Mouse (Mus musculus) macrophage (primary cell): ENCODE measurements around the gene Kcnk2. TPM values are rescaled to one million over a fixed set of nuclear protein-coding genes. Genes with fewer than 3 reads are reported as not detected.

Source experiments
- H3K27ac ChIP-seq: fragments of 350-480 bp; formaldehyde crosslinking; 2 replicates; pipeline ENCODE4 v1.9.0; 2021
- H3K36me3 ChIP-seq: fragments of 350-480 bp; formaldehyde crosslinking; 2 replicates; pipeline ENCODE4 v1.9.0; 2021; ENCODE audit errors: inconsistent target
- H3K4me3 ChIP-seq: fragments of 350-480 bp; formaldehyde crosslinking; 2 replicates; pipeline ENCODE4 v1.9.0; 2021; ENCODE audit errors: inconsistent target
- H3K79me2 ChIP-seq: fragments of 350-480 bp; formaldehyde crosslinking; 2 replicates; pipeline ENCODE4 v1.9.0; 2021; ENCODE audit errors: inconsistent target
- WGBS: methylation state at CpG from one replicate; pipeline ENCODE4 v1.1.7; 2026; ENCODE audit warnings: inconsistent platforms; ENCODE audit not compliant: missing documents; 5-methylcytosine and 5-hydroxymethylcytosine counted together
- polyA plus RNA-seq: library from polyadenylated mRNA; stranded (reverse); fragments of 250-400 nt; gene quantifications from 3 replicates; pipeline ENCODE4 v1.2.4, GENCODE M21; 2018; ENCODE audit warnings: inconsistent platforms

Kcnk2 gene
- polyA plus RNA-seq, 1 experiment from 2014 or later: not detected

GRCm38 (mm10) chr1:189364188-189364587, 37.9 kb downstream of the Kcnk2 start:
- Histone ChIP-seq H3K79me2 (no peaks in the 10 kb centered on the region), H3K4me3 (no peak overlapping the region), H3K27ac (no peak overlapping the region), H3K36me3 (no peaks in the 10 kb centered on the region)
- 75% methylated on average over 5 of the region's 5 CpGs for WGBS

- H3K79me2 ChIP-seq: no peaks in the 10 kb centered on the region
- no peak overlapping the region for H3K27ac ChIP-seq
- 78% methylated on average over 6 of the region's 6 CpGs for WGBS
- no peaks in the 10 kb centered on the region for H3K36me3 ChIP-seq
- H3K4me3 ChIP-seq: no peak overlapping the region
Measured at GRCm38 (mm10) chr1:189362579-189362978, 39.5 kb downstream of the Kcnk2 start.

- H3K79me2 ChIP-seq: no peaks in the 10 kb centered on the region
- H3K4me3 ChIP-seq: no peak overlapping the region
- H3K36me3 ChIP-seq: no peaks in the 10 kb centered on the region
- WGBS: 95% methylated on average over 4 of the region's 4 CpGs
- no peak overlapping the region for H3K27ac ChIP-seq
Measured at GRCm38 (mm10) chr1:189359699-189360098, 42.4 kb downstream of the Kcnk2 start.

GRCm38 (mm10) chr1:189353887-189354286, 48.2 kb downstream of the Kcnk2 start:
- no peak overlapping the region for H3K27ac ChIP-seq
- H3K4me3 ChIP-seq: no peak overlapping the region
- no peaks in the 10 kb centered on the region for H3K36me3 ChIP-seq
- WGBS: 82% methylated on average over 1 of the region's 1 CpGs
- H3K79me2 ChIP-seq: no peaks in the 10 kb centered on the region

GRCm38 (mm10) chr1:189351804-189352203, 50.3 kb downstream of the Kcnk2 start:
- 88% methylated on average over 6 of the region's 6 CpGs for WGBS
- Histone ChIP-seq H3K36me3 (no peaks in the 10 kb centered on the region), H3K4me3 (no peak overlapping the region), H3K79me2 (no peaks in the 10 kb centered on the region), H3K27ac (no peak overlapping the region)

- Histone ChIP-seq H3K27ac (no peak overlapping the region), H3K4me3 (no peak overlapping the region), H3K36me3 (no peaks in the 10 kb centered on the region), H3K79me2 (no peaks in the 10 kb centered on the region)
- WGBS: 85% methylated on average over 5 of the region's 5 CpGs
Measured at GRCm38 (mm10) chr1:189349205-189349604, 52.9 kb downstream of the Kcnk2 start.

- Histone ChIP-seq H3K4me3 (no peak overlapping the region), H3K27ac (no peak overlapping the region), H3K79me2 (no peaks in the 10 kb centered on the region), H3K36me3 (no peaks in the 10 kb centered on the region)
- 82% methylated on average over 5 of the region's 5 CpGs for WGBS
Measured at GRCm38 (mm10) chr1:189345166-189345565, 56.9 kb downstream of the Kcnk2 start.

GRCm38 (mm10) chr1:189343301-189344251, 58.5 kb downstream of the Kcnk2 start:
- Histone ChIP-seq H3K27ac (no peak overlapping the region), H3K79me2 (no peaks in the 10 kb centered on the region), H3K4me3 (no peak overlapping the region), H3K36me3 (no peaks in the 10 kb centered on the region)
- 6% methylated on average over 72 of the region's 82 CpGs for WGBS

GRCm38 (mm10) chr1:189342416-189343104, 59.5 kb downstream of the Kcnk2 start:
- 7% methylated on average over 24 of the region's 30 CpGs for WGBS
- Histone ChIP-seq H3K79me2 (no peaks in the 10 kb centered on the region), H3K27ac (no peak overlapping the region), H3K36me3 (no peaks in the 10 kb centered on the region), H3K4me3 (no peak overlapping the region)

GRCm38 (mm10) chr1:189341381-189341917, 60.6 kb downstream of the Kcnk2 start:
- 29% methylated on average over 4 of the region's 4 CpGs for WGBS
- Histone ChIP-seq H3K4me3 (no peak overlapping the region), H3K27ac (no peak overlapping the region), H3K79me2 (no peaks in the 10 kb centered on the region), H3K36me3 (no peaks in the 10 kb centered on the region)

GRCm38 (mm10) chr1:189315896-189316295, 86.2 kb downstream of the Kcnk2 start:
- Histone ChIP-seq H3K4me3 (no peak overlapping the region), H3K36me3 (no peaks in the 10 kb centered on the region), H3K27ac (no peak overlapping the region), H3K79me2 (no peaks in the 10 kb centered on the region)
- 23% methylated on average over 2 of the region's 2 CpGs for WGBS

GRCm38 (mm10) chr1:189314495-189314894, 87.6 kb downstream of the Kcnk2 start:
- Histone ChIP-seq H3K79me2 (no peaks in the 10 kb centered on the region), H3K36me3 (no peaks in the 10 kb centered on the region), H3K4me3 (no peak overlapping the region), H3K27ac (no peak overlapping the region)
- WGBS: 75% methylated on average over 6 of the region's 6 CpGs

- Histone ChIP-seq H3K36me3 (no peaks in the 10 kb centered on the region), H3K4me3 (no peak overlapping the region), H3K27ac (no peak overlapping the region), H3K79me2 (no peaks in the 10 kb centered on the region)
- WGBS: 88% methylated on average over 7 of the region's 7 CpGs
Measured at GRCm38 (mm10) chr1:189313750-189314149, 88.3 kb downstream of the Kcnk2 start.

- no peak overlapping the region for H3K27ac ChIP-seq
- no peak overlapping the region for H3K4me3 ChIP-seq
- no peaks in the 10 kb centered on the region for H3K79me2 ChIP-seq
- WGBS: 6% methylated on average over 2 of the region's 2 CpGs
- H3K36me3 ChIP-seq: no peaks in the 10 kb centered on the region
Measured at GRCm38 (mm10) chr1:189310145-189310544, 91.9 kb downstream of the Kcnk2 start.

GRCm38 (mm10) chr1:189304988-189305522, 97.0 kb downstream of the Kcnk2 start:
- H3K4me3 ChIP-seq: no peak overlapping the region
- no peak overlapping the region for H3K27ac ChIP-seq
- H3K36me3 ChIP-seq: no peaks in the 10 kb centered on the region
- 75% methylated on average over 7 of the region's 8 CpGs for WGBS
- H3K79me2 ChIP-seq: no peaks in the 10 kb centered on the region
